Mouse (Mus musculus) hindbrain, postnatal 0 days (tissue): ENCODE results near the gene Slc1a2. TPM values are rescaled to one million over a fixed set of nuclear protein-coding genes. Genes with fewer than 3 reads are reported as not detected.
A peak's percentile ranks its signal among the peaks of the same experiment; 100 is the strongest.

Experiments used
- ATAC-seq: fragments of 200-750 bp; cut with Nextera tagmentation; 2 replicates; pipeline ENCODE4 v1.8.0; 2017; ENCODE audit warnings: mild to moderate bottlenecking, moderate TSS enrichment, moderate library complexity
- DNase-seq: peaks from one replicate; pipeline ENCODE4 v3.0.0-alpha.2; 2015; ENCODE audit warnings: low spot score
- H3K27ac ChIP-seq: fragments of 300-500 bp; sonication (generic); 2 replicates; pipeline ENCODE4 v1.5.1; 2014; ENCODE audit warnings: mild to moderate bottlenecking
- H3K27me3 ChIP-seq: fragments of 300-500 bp; sonication (generic); 2 replicates; pipeline ENCODE4 v1.6.1; 2014; ENCODE audit warnings: low read length, mixed read lengths; ENCODE audit not compliant: insufficient read depth
- H3K36me3 ChIP-seq: fragments of 300-500 bp; sonication (generic); 2 replicates; pipeline ENCODE4 v1.6.1; 2014; ENCODE audit warnings: low read length, mixed read lengths; ENCODE audit not compliant: insufficient read depth
- H3K4me1 ChIP-seq: fragments of 300-500 bp; sonication (generic); 2 replicates; pipeline ENCODE4 v1.6.1; 2014; ENCODE audit warnings: antibody characterized with exemption, low read length, mixed read lengths; ENCODE audit not compliant: insufficient read depth
- H3K4me2 ChIP-seq: fragments of 300-500 bp; sonication (generic); 2 replicates; pipeline ENCODE4 v1.6.1; 2014; ENCODE audit warnings: low read depth, mild to moderate bottlenecking, low read length, moderate library complexity, mixed read lengths
- H3K4me3 ChIP-seq: fragments of 300-500 bp; sonication (generic); 2 replicates; pipeline ENCODE4 v1.5.1; 2014; ENCODE audit warnings: low read length
- H3K9ac ChIP-seq: fragments of 300-500 bp; sonication (generic); replicated peaks from 2 replicates; pipeline ENCODE4 v1.6.1; 2014; ENCODE audit warnings: mild to moderate bottlenecking, low read length, moderate library complexity, mixed read lengths
- H3K9me3 ChIP-seq: fragments of 300-500 bp; sonication (generic); 2 replicates; pipeline ENCODE4 v1.6.1; 2016; ENCODE audit warnings: low read length, mixed read lengths
- CTCF ChIP-seq: IDR thresholded peaks from 2 replicates; pipeline ENCODE4 v1.5.1; 2016; ENCODE audit warnings: antibody characterized with exemption, control low read depth, low read depth
- WGBS: fragments of 180-500 bp; shearing (Covaris S2); extraction: QIAGEN DNeasy Blood & Tissue Kit; methylation state at CpG from one replicate; pipeline ENCODE4 v1.1.7; 2014; 5-methylcytosine and 5-hydroxymethylcytosine counted together
- polyA plus RNA-seq: library from polyadenylated mRNA; unstranded; fragments of >200 nt; fragmentation: Nextera tagmentation; extraction: Ambion mirVana; gene quantifications from 2 replicates; pipeline ENCODE4 v1.2.1, GENCODE M21; 2015
- total RNA-seq: library from RNA; depleted of rRNA; stranded (reverse); fragments of >200 nt; gene quantifications from 2 replicates; pipeline ENCODE4 v1.2.3, GENCODE M21; 2014

Gene Slc1a2
- total and polyA plus RNA-seq, 2 experiments from 2014 or later: 21.9 to 130 TPM

- TF ChIP-seq CTCF: no peak
- Histone ChIP-seq H3K4me1 (no peaks in the 10 kb centered on the region), H3K27me3 (no peaks in the 10 kb centered on the region), H3K9ac (no peak overlapping the region), H3K4me2 (no peak overlapping the region), H3K9me3 (no peaks in the 10 kb centered on the region), H3K36me3 (no peaks in the 10 kb centered on the region), H3K27ac (peak overlapping the region; percentile 54; the same call in 1 of the 2 replicates), H3K4me3 (no peak overlapping the region)
- no peak for DNase-seq
- ATAC-seq: no peak
- 72% methylated on average over 4 of the region's 4 CpGs for WGBS
Observed at GRCm38 (mm10) chr2:102650322-102650721, 8.1 kb upstream of the Slc1a2 start.

GRCm38 (mm10) chr2:102655966-102656725 lies 2.3 kb upstream of the Slc1a2 start:
- no peaks in the 10 kb centered on the region for H3K27me3 ChIP-seq
- no peak for TF ChIP-seq CTCF
- no peak overlapping the region for H3K4me3 ChIP-seq
- no peaks in the 10 kb centered on the region for H3K9me3 ChIP-seq
- DNase-seq (peak; percentile 50), ATAC-seq (no peak)
- no peaks in the 10 kb centered on the region for H3K36me3 ChIP-seq
- no peak overlapping the region for H3K9ac ChIP-seq
- 24% methylated on average over 8 of the region's 8 CpGs for WGBS
- H3K4me2 ChIP-seq: no peak overlapping the region
- peaks cover 7% of the 10 kb centered on the region for H3K4me1 ChIP-seq
- no peak overlapping the region for H3K27ac ChIP-seq

GRCm38 (mm10) chr2:102657726-102658125 lies 733 bp upstream of the Slc1a2 start:
- H3K9me3 ChIP-seq: no peaks in the 10 kb centered on the region
- peak overlapping the region; percentile 94 for H3K27ac ChIP-seq
- H3K9ac ChIP-seq: peak overlapping the region; percentile 84; the same call in 1 of the 2 replicates
- H3K4me1 ChIP-seq: peaks cover 16% of the 10 kb centered on the region
- peak overlapping the region; percentile 85 for H3K4me3 ChIP-seq
- no peaks in the 10 kb centered on the region for H3K27me3 ChIP-seq
- peak overlapping the region; percentile 73 for H3K4me2 ChIP-seq
- peak; percentile 47 for DNase-seq
- WGBS: 6% methylated on average over 7 of the region's 7 CpGs
- no peak for ATAC-seq
- no peaks in the 10 kb centered on the region for H3K36me3 ChIP-seq
- TF ChIP-seq CTCF: no peak

GRCm38 (mm10) chr2:102658661-102659520 lies 432 bp downstream of the Slc1a2 start:
- Histone ChIP-seq H3K9me3 (no peaks in the 10 kb centered on the region), H3K9ac (peak overlapping the region; percentile 84), H3K4me1 (peaks cover 23% of the 10 kb centered on the region), H3K27ac (peak overlapping the region; percentile 94), H3K4me2 (peak overlapping the region; percentile 73), H3K4me3 (peak overlapping the region; percentile 85), H3K36me3 (no peaks in the 10 kb centered on the region), H3K27me3 (no peaks in the 10 kb centered on the region)
- TF ChIP-seq CTCF: peak; percentile 40; the same call in 1 of the 2 replicates
- DNase-seq (peak; percentile 87), ATAC-seq (peak; percentile 91)
- under 1% methylated on average over 64 of the region's 80 CpGs for WGBS

- H3K4me3 ChIP-seq: peak overlapping the region; percentile 85
- no peak for TF ChIP-seq CTCF
- H3K36me3 ChIP-seq: no peaks in the 10 kb centered on the region
- DNase-seq (peak; percentile 68), ATAC-seq (peak; percentile 46; the same call in 1 of the 2 replicates)
- WGBS: 1% methylated on average over 10 of the region's 10 CpGs
- peak overlapping the region; percentile 73 for H3K4me2 ChIP-seq
- peak overlapping the region; percentile 84 for H3K9ac ChIP-seq
- H3K4me1 ChIP-seq: peaks cover 23% of the 10 kb centered on the region
- H3K27me3 ChIP-seq: no peaks in the 10 kb centered on the region
- peak overlapping the region; percentile 94 for H3K27ac ChIP-seq
- H3K9me3 ChIP-seq: no peaks in the 10 kb centered on the region
Observed at GRCm38 (mm10) chr2:102659521-102659830, 1.0 kb downstream of the Slc1a2 start.

GRCm38 (mm10) chr2:102661052-102661451 lies 2.6 kb downstream of the Slc1a2 start:
- Histone ChIP-seq H3K4me3 (peak overlapping the region; percentile 85), H3K27ac (peak overlapping the region; percentile 46; the same call in 1 of the 2 replicates), H3K9ac (peak overlapping the region; percentile 84), H3K4me1 (peaks cover 23% of the 10 kb centered on the region), H3K4me2 (peak overlapping the region; percentile 73), H3K36me3 (no peaks in the 10 kb centered on the region), H3K9me3 (no peaks in the 10 kb centered on the region), H3K27me3 (no peaks in the 10 kb centered on the region)
- 27% methylated on average over 2 of the region's 2 CpGs for WGBS
- peak; percentile 46; the same call in 1 of the 2 replicates for TF ChIP-seq CTCF
- DNase-seq: peak; percentile 62
- ATAC-seq: no peak
